Mouse (Mus musculus) lung, embryonic 14.5 days (tissue): ENCODE data around the gene Hist1h3g. TPM values are rescaled to one million over a fixed set of nuclear protein-coding genes. Genes with fewer than 3 reads are reported as not detected.
A peak's percentile ranks its signal among the peaks of the same experiment; 100 is the strongest.

Source experiments
- ATAC-seq: fragments of 200-750 bp; cut with Nextera tagmentation; 2 replicates; pipeline ENCODE4 v1.8.0; 2017; ENCODE audit warnings: mild to moderate bottlenecking, moderate TSS enrichment, moderate library complexity; ENCODE audit not compliant: insufficient read depth
- DNase-seq: peaks from one replicate; pipeline ENCODE4 v3.0.0-alpha.2; 2015
- H3K27ac ChIP-seq: fragments of 300-500 bp; sonication (generic); 2 replicates; pipeline ENCODE4 v1.5.1; 2014; ENCODE audit warnings: low read depth, mild to moderate bottlenecking, moderate library complexity
- H3K27me3 ChIP-seq: fragments of 300-500 bp; sonication (generic); 2 replicates; pipeline ENCODE4 v1.6.1; 2014; ENCODE audit warnings: low read length, control low read depth; ENCODE audit not compliant: insufficient read depth
- H3K36me3 ChIP-seq: fragments of 300-500 bp; sonication (generic); 2 replicates; pipeline ENCODE4 v1.6.1; 2014; ENCODE audit warnings: control low read depth; ENCODE audit not compliant: insufficient read depth
- H3K4me1 ChIP-seq: fragments of 300-500 bp; sonication (generic); 2 replicates; pipeline ENCODE4 v1.6.1; 2014; ENCODE audit warnings: antibody characterized with exemption, control low read depth; ENCODE audit not compliant: insufficient read depth
- H3K4me2 ChIP-seq: fragments of 300-500 bp; sonication (generic); 2 replicates; pipeline ENCODE4 v1.6.1; 2014; ENCODE audit warnings: mild to moderate bottlenecking
- H3K4me3 ChIP-seq: fragments of 300-500 bp; sonication (generic); 2 replicates; pipeline ENCODE4 v1.5.1; 2014; ENCODE audit warnings: low read depth, low read length
- H3K9ac ChIP-seq: fragments of 300-500 bp; sonication (generic); 2 replicates; pipeline ENCODE4 v1.6.1; 2014
- H3K9me3 ChIP-seq: fragments of 300-500 bp; sonication (generic); 2 replicates; pipeline ENCODE4 v1.6.1; 2016; ENCODE audit warnings: low read depth, low read length, control low read depth
- CTCF ChIP-seq: IDR thresholded peaks from 2 replicates; pipeline ENCODE4 v1.5.1; 2016; ENCODE audit warnings: antibody characterized with exemption, low read depth
- WGBS: fragments of 180-500 bp; shearing (Covaris S2); extraction: QIAGEN DNeasy Blood & Tissue Kit; methylation state at CpG from one replicate; pipeline ENCODE4 v1.1.7; 2014; 5-methylcytosine and 5-hydroxymethylcytosine counted together
- polyA plus RNA-seq: library from polyadenylated mRNA; unstranded; fragments of >200 nt; fragmentation: Nextera tagmentation; extraction: Ambion mirVana; gene quantifications from 2 replicates; pipeline ENCODE4 v1.2.1, GENCODE M21; 2014

Gene Hist1h3g
- polyA plus RNA-seq, 1 experiment from 2014 or later = 6.6 TPM

GRCm38 (mm10) chr13:23515826-23516620 is 19.2 kb upstream of the Hist1h3g start:
- 44% methylated on average over 15 of the region's 15 CpGs for WGBS
- TF ChIP-seq CTCF = no peak
- peak overlapping the region; percentile 56 for H3K4me3 ChIP-seq
- ATAC-seq (no peak), DNase-seq (peak; percentile 37)
- H3K9ac ChIP-seq = peak overlapping the region; percentile 27; the same call in 1 of the 2 replicates
- no peaks in the 10 kb centered on the region for H3K27me3 ChIP-seq
- H3K36me3 ChIP-seq = no peaks in the 10 kb centered on the region
- peak overlapping the region; percentile 96 for H3K4me2 ChIP-seq
- H3K27ac ChIP-seq = no peak overlapping the region
- no peaks in the 10 kb centered on the region for H3K4me1 ChIP-seq
- no peaks in the 10 kb centered on the region for H3K9me3 ChIP-seq

GRCm38 (mm10) chr13:23516822-23517602 is 18.2 kb upstream of the Hist1h3g start:
- H3K4me1 ChIP-seq = no peaks in the 10 kb centered on the region
- peak overlapping the region; percentile 38 for H3K9ac ChIP-seq
- H3K4me3 ChIP-seq = peak overlapping the region; percentile 56
- no peaks in the 10 kb centered on the region for H3K36me3 ChIP-seq
- peak; percentile 93 for DNase-seq
- H3K27me3 ChIP-seq = no peaks in the 10 kb centered on the region
- WGBS = 0% methylated on average over 19 of the region's 19 CpGs
- peak; percentile 65 for ATAC-seq
- TF ChIP-seq CTCF = no peak
- H3K9me3 ChIP-seq = no peaks in the 10 kb centered on the region
- H3K4me2 ChIP-seq = peak overlapping the region; percentile 96
- peak overlapping the region; percentile 78; the same call in 1 of the 2 replicates for H3K27ac ChIP-seq

DNA sequence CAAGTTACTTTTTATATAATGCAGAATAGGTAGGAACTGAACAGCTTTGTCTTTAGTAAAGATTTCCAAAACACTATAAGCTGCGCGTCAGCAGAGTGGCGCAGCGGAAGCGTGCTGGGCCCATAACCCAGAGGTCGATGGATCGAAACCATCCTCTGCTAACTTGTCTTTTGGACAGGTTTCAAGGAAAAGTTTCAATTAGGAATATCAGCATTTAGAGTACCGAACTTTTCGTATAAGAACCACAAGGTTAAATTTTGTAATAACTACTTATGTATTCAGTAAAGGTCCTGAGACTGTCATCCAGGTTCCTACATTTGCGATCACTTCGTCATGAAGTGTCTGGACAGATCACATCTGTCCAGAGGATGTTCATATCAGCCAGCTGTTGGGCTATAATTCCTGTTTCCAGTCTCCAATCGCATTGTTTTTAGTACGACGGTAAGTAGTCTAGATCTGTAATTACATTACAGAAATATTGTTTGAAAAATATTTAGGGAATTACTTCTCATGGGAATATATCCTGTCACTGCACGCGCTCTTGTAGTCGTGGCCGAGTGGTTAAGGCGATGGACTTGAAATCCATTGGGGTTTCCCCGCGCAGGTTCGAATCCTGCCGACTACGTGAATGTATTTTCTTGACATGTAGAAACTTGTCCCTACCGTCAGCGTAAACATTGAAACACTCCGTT is 17.5 kb upstream of the Hist1h3g start:
- peak overlapping the region; percentile 96 for H3K4me2 ChIP-seq
- ATAC-seq = peak; percentile 89
- H3K27ac ChIP-seq = peak overlapping the region; percentile 78; the same call in 1 of the 2 replicates
- peak overlapping the region; percentile 56 for H3K4me3 ChIP-seq
- no peak for TF ChIP-seq CTCF
- no peaks in the 10 kb centered on the region for H3K36me3 ChIP-seq
- peak; percentile 96 for DNase-seq
- 0% methylated on average over 27 of the region's 27 CpGs for WGBS
- peak overlapping the region; percentile 45 for H3K9ac ChIP-seq
- no peaks in the 10 kb centered on the region for H3K9me3 ChIP-seq
- no peaks in the 10 kb centered on the region for H3K27me3 ChIP-seq
- no peaks in the 10 kb centered on the region for H3K4me1 ChIP-seq

- Histone ChIP-seq H3K4me1 (no peaks in the 10 kb centered on the region), H3K36me3 (no peaks in the 10 kb centered on the region), H3K9me3 (no peaks in the 10 kb centered on the region), H3K27me3 (no peaks in the 10 kb centered on the region), H3K9ac (peak overlapping the region; percentile 27; the same call in 1 of the 2 replicates), H3K4me2 (peak overlapping the region; percentile 96), H3K27ac (no peak overlapping the region), H3K4me3 (peak overlapping the region; percentile 56)
- ATAC-seq (no peak), DNase-seq (no peak)
- no peak for TF ChIP-seq CTCF
- WGBS = under 1% methylated on average over 6 of the region's 6 CpGs
These were observed 17.0 kb upstream of the Hist1h3g start for GRCm38 (mm10) chr13:23518295-23518603.

DNA sequence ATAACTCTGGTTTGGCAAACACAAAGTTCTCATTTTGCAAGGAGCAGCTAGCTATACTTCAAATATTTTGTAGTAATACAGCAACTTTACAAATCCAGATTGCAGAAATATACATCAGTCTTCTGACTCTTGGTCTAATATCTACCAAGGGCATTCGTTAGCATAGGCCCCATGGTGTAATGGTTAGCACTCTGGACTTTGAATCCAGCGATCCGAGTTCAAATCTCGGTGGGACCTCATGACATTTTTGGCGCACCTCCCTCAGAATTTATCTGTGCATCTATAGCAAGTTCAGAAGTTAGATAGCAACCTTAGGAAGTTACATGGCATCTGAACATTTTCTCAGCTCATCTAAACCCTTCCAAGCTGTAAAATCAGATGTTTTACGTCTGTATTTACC is 16.3 kb upstream of the Hist1h3g start:
- Histone ChIP-seq H3K9ac (0 out of 2 replicates have a peak overlapping the region, but pooled peaks have one; percentile 21), H3K27ac (peak overlapping the region; percentile 61; the same call in 1 of the 2 replicates), H3K4me3 (peak overlapping the region; percentile 56), H3K9me3 (no peaks in the 10 kb centered on the region), H3K27me3 (no peaks in the 10 kb centered on the region), H3K4me2 (peak overlapping the region; percentile 96), H3K36me3 (no peaks in the 10 kb centered on the region), H3K4me1 (no peaks in the 10 kb centered on the region)
- DNase-seq (peak; percentile 95), ATAC-seq (peak; percentile 68)
- no peak for TF ChIP-seq CTCF
- WGBS = under 1% methylated on average over 6 of the region's 6 CpGs

DNA sequence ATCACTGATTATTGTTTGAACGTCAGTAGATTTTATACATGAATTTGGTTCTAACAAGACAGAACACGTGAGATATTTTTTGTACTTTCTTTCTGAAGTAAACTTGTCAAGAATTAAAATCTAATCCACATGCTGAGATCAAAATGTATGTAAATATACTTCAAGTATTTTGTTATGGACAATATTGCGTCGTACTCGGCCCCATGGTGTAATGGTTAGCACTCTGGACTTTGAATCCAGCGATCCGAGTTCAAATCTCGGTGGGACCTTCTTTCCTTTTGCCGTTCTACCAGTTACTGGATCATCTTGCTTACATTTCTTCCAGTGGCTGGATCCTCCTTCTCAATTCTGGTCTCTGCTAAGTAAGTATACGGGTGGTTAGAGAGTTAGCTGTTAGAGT is 15.8 kb upstream of the Hist1h3g start:
- no peaks in the 10 kb centered on the region for H3K36me3 ChIP-seq
- H3K4me2 ChIP-seq = peak overlapping the region; percentile 96
- H3K27ac ChIP-seq = peak overlapping the region; percentile 61; the same call in 1 of the 2 replicates
- H3K4me3 ChIP-seq = peak overlapping the region; percentile 56
- ATAC-seq (peak; percentile 53), DNase-seq (peak; percentile 97)
- no peaks in the 10 kb centered on the region for H3K27me3 ChIP-seq
- H3K9me3 ChIP-seq = no peaks in the 10 kb centered on the region
- WGBS = 0% methylated on average over 10 of the region's 10 CpGs
- no peak for TF ChIP-seq CTCF
- no peaks in the 10 kb centered on the region for H3K4me1 ChIP-seq
- 0 out of 2 replicates have a peak overlapping the region, but pooled peaks have one; percentile 21 for H3K9ac ChIP-seq
